In the genomic region with DNA sequence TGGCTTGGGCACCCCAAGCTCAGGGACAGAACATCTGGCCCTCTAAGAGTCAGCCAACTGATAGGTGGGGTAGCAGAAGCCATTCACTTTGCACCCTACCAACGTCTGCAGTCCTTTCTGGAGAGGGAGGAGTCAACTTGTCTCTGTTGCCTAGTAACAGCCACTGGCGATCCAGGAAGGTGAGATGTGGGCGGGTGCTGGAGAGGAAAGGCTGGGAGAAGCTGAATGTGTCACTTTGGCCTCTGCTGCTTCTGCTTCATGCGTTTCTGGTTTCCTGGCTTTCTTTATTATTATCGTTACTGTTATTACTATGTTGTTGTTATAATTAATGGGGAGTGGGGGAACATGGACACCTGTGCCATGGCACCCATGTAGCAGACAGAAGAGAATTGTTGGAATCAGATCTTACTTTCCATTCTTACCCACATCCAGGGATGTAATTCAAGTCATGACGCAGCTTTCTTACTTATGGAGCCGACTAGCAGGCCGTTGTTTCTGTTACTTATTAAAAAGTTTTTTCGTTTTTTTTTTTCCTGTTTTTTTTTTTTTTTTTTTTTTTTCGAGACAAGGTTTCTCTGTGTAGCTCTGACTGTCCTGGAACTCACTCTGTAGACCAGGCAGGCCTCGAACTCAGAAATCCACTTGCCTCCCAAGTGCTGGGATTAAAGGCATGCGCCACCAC, we compare ENCODE assay signal across 8 mouse cellular contexts. TPM values are rescaled to one million over a fixed set of nuclear protein-coding genes. Genes with fewer than 3 reads are reported as not detected.
DNase-seq lines count a peak whose midpoint lies in the region; ATAC-seq and TF ChIP-seq lines count a peak whose summit lies in the region.

Gene Set, plus strand, starts transcription at position 156 of the 682 bp plus-strand sequence.

- no peak within 1 kb of the TSS for H3K4me3 ChIP-seq in spleen, adult 2 months (ENCODE audit: extremely low read depth, insufficient read depth, insufficient read length)
- H3K4me3 ChIP-seq in lung, postnatal 0 days (ENCODE audit: low read depth, low read length): no peak within 1 kb of the TSS

- H3K9me3 ChIP-seq in lung, postnatal 0 days (ENCODE audit: low read length): no peaks in the 10 kb centered on the region

- H3K9ac ChIP-seq in lung, postnatal 0 days (replicated peaks; ENCODE audit: low read depth): no peak within 1 kb of the TSS

- TF ChIP-seq CTCF in spleen, adult 2 months (IDR thresholded peaks at IDR 0.05; ENCODE audit: extremely low read depth, insufficient read depth, insufficient read length, insufficient replicate concordance): no peak
- no peak for TF ChIP-seq CTCF in lung, postnatal 0 days (IDR thresholded peaks at IDR 0.05)

- H3K4me2 ChIP-seq in lung, postnatal 0 days (replicated peaks; ENCODE audit: low read depth, low read length): no peak within 1 kb of the TSS

- TF ChIP-seq POLR2A in spleen, adult 2 months (IDR thresholded peaks at IDR 0.05; ENCODE audit: low read depth, low read length): no peak

- no peak within 1 kb of the TSS for H3K27ac ChIP-seq in spleen, adult 2 months (ENCODE audit: insufficient read depth, low read length)
- H3K27ac ChIP-seq in lung, postnatal 0 days (ENCODE audit: low read length): no peak within 1 kb of the TSS

- DNase-seq in spleen, adult 2 months (ENCODE audit: low read depth in 1 of 2, low spot score in 2 of 2): no peak
- DNase-seq in spleen, adult 18-20 months: no peak
- no peak for DNase-seq in adrenal gland, postnatal 4 days (ENCODE audit: low spot score in 2 of 2)
- DNase-seq in gastrocnemius, postnatal 10 days: no peak
- peak; percentile 38 for DNase-seq in lung, postnatal 0 days (ENCODE audit: low spot score)
- peak; percentile 67 for DNase-seq in testis, postnatal 14 days (ENCODE audit: low spot score)
- no peak for DNase-seq in thymus, postnatal 25 days

- no peak for TF ChIP-seq EP300 in lung, postnatal 0 days (IDR thresholded peaks at IDR 0.05)

- WGBS in spleen, adult 2 months: 58% methylated on average over 12 of the region's 12 CpGs
- 40% methylated on average over 12 of the region's 12 CpGs for WGBS in lung, postnatal 0 days

- H3K27me3 ChIP-seq in spleen, adult 2 months (ENCODE audit: control insufficient read depth, insufficient read depth, low read length): no peaks in the 10 kb centered on the region
- no peaks in the 10 kb centered on the region for H3K27me3 ChIP-seq in lung, postnatal 0 days (replicated peaks; ENCODE audit: insufficient read depth, low read length)

- H3K36me3 ChIP-seq in spleen, adult 2 months (ENCODE audit: control insufficient read depth, insufficient read depth, low read length): no peaks in the 10 kb centered on the region
- H3K36me3 ChIP-seq in lung, postnatal 0 days (ENCODE audit: insufficient read depth, low read length): no peaks in the 10 kb centered on the region

- no peaks in the 10 kb centered on the region; the same call in 1 of the 2 replicates for H3K4me1 ChIP-seq in spleen, adult 2 months (ENCODE audit: control insufficient read depth, insufficient read depth, insufficient read length)
- 0 out of 2 replicates have a peak, but pooled peaks cover 3% of the 10 kb centered on the region for H3K4me1 ChIP-seq in lung, postnatal 0 days (ENCODE audit: insufficient read depth, low read depth, low read length)

- no peak for ATAC-seq in inflammation-experienced regulatory T-cells, adult 6 months
- no peak for ATAC-seq in lung, postnatal 0 days

RNA-seq across cellular contexts. Expression of gene Set, which starts in this region (rescaled TPM):
- polyA plus RNA-seq in spleen, adult 2 months (2012; rRNA removed): 42.2 and 55.0 TPM in 2 replicates
- total RNA-seq in adrenal gland, postnatal 4 days (2021): 100 to 1,000 TPM; 326 to 328 TPM
- 100 to 1,000 TPM; 128 to 134 TPM for total RNA-seq in gastrocnemius, postnatal 10 days (2021)
- 100 to 1,000 TPM; 374 to 393 (median 380) TPM for polyA plus RNA-seq in inflammation-experienced regulatory T-cells, adult 6 months (2017; shearing (Covaris generic))
- polyA plus RNA-seq in lung, postnatal 0 days (2015; fragmentation: Nextera tagmentation; extraction: Ambion mirVana): 167 and 186 TPM in 2 replicates

Comparison
In these comparisons a context has a peak if more than half of its experiments do, and no peak if none do; other contexts are left out.
1. DNase-seq: peak in lung, postnatal 0 days (single experiment) and testis, postnatal 14 days (single experiment); none in spleen, adult 2 months (0 of 2), spleen, adult 18-20 months (0 of 2), adrenal gland, postnatal 4 days (0 of 2), gastrocnemius, postnatal 10 days (single experiment) and thymus, postnatal 25 days (single experiment).